Mouse (Mus musculus) limb, embryonic 13.5 days (tissue): Measurements from ENCODE around the gene F5. TPM values are rescaled to one million over a fixed set of nuclear protein-coding genes. Genes with fewer than 3 reads are reported as not detected.
"Not testable (repeated sequence)": the region's sequence is repeated elsewhere in the genome, so short reads cannot be mapped to it uniquely, and the experiment has no call there.

Experiments
- ATAC-seq: fragments of 200-750 bp; cut with Nextera tagmentation; 2 replicates; pipeline ENCODE4 v1.8.0; 2017; ENCODE audit warnings: low read depth, moderate number of reproducible peaks, moderate TSS enrichment; ENCODE audit not compliant: low FRiP score
- H3K27ac ChIP-seq: fragments of 300-500 bp; sonication (generic); 2 replicates; pipeline ENCODE4 v1.5.1; 2015; ENCODE audit warnings: inconsistent platforms, mild to moderate bottlenecking, moderate library complexity
- H3K27me3 ChIP-seq: fragments of 300-500 bp; sonication (generic); 2 replicates; pipeline ENCODE4 v1.6.1; 2015; ENCODE audit warnings: mild to moderate bottlenecking, inconsistent platforms
- H3K36me3 ChIP-seq: fragments of 300-500 bp; sonication (generic); 2 replicates; pipeline ENCODE4 v1.6.1; 2015; ENCODE audit warnings: inconsistent platforms, mild to moderate bottlenecking, moderate library complexity
- H3K4me1 ChIP-seq: fragments of 300-500 bp; sonication (generic); 2 replicates; pipeline ENCODE4 v1.6.1; 2015; ENCODE audit warnings: inconsistent platforms
- H3K4me2 ChIP-seq: fragments of 300-500 bp; sonication (generic); replicated peaks from 2 replicates; pipeline ENCODE4 v1.6.1; 2015; ENCODE audit warnings: inconsistent platforms, mild to moderate bottlenecking, moderate library complexity
- H3K4me3 ChIP-seq: fragments of 300-500 bp; sonication (generic); 2 replicates; pipeline ENCODE4 v1.5.1; 2015; ENCODE audit warnings: moderate library complexity, mild to moderate bottlenecking, inconsistent platforms
- H3K9ac ChIP-seq: fragments of 300-500 bp; sonication (generic); 2 replicates; pipeline ENCODE4 v1.6.1; 2015; ENCODE audit warnings: mild to moderate bottlenecking, inconsistent platforms
- H3K9me3 ChIP-seq: fragments of 300-500 bp; sonication (generic); 2 replicates; pipeline ENCODE4 v1.6.1; 2016; ENCODE audit warnings: inconsistent platforms
- WGBS: fragments of 180-500 bp; shearing (Covaris S2); methylation state at CpG from one replicate; pipeline ENCODE4 v1.1.7; 2015; 5-methylcytosine and 5-hydroxymethylcytosine counted together
- polyA plus RNA-seq: library from polyadenylated mRNA; unstranded; fragments of >200 nt; fragmentation: Nextera tagmentation; extraction: Ambion mirVana; gene quantifications from 2 replicates; pipeline ENCODE4 v1.2.1, GENCODE M21; 2015

Gene F5
- polyA plus RNA-seq, 1 experiment from 2014 or later = 0.09 TPM

DNA sequence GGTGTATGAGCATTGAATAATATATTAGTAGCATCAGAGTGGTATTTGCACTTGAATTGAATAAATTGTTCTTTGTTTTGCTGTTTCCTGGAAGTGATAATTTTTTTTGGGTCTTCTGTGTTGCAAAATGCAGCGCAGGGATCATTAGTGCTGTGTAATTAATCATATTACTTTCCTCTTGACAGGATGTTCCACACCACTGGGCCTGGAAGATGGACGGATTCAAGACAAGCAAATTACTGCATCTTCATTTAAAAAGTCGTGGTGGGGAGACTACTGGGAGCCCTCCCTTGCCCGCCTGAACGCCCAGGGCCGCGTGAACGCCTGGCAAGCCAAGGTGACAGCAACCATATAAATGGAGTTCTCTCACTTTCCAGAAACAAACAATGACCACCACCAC lies 62.6 kb downstream of the F5 start:
- Histone ChIP-seq H3K9ac (no peak overlapping the region), H3K4me2 (no peak overlapping the region), H3K9me3 (no peaks in the 10 kb centered on the region), H3K4me1 (0 out of 2 replicates have a peak, but pooled peaks cover 3% of the 10 kb centered on the region), H3K36me3 (no peaks in the 10 kb centered on the region), H3K27me3 (0 out of 2 replicates have a peak, but pooled peaks cover 3% of the 10 kb centered on the region), H3K27ac (no peak overlapping the region), H3K4me3 (no peak overlapping the region)
- no peak for ATAC-seq
- 51% methylated on average over 8 of the region's 8 CpGs for WGBS

- ATAC-seq = no peak
- no peak overlapping the region for H3K9ac ChIP-seq
- 55% methylated on average over 3 of the region's 3 CpGs for WGBS
- H3K9me3 ChIP-seq = no peaks in the 10 kb centered on the region
- no peaks in the 10 kb centered on the region for H3K36me3 ChIP-seq
- H3K27ac ChIP-seq = no peak overlapping the region
- 0 out of 2 replicates have a peak, but pooled peaks cover 3% of the 10 kb centered on the region for H3K27me3 ChIP-seq
- H3K4me2 ChIP-seq = no peak overlapping the region
- 0 out of 2 replicates have a peak, but pooled peaks cover 3% of the 10 kb centered on the region for H3K4me1 ChIP-seq
- H3K4me3 ChIP-seq = no peak overlapping the region
Measured at GRCm38 (mm10) chr1:164215097-164215496, 63.5 kb downstream of the F5 start.

- no peak overlapping the region for H3K27ac ChIP-seq
- 0 out of 2 replicates have a peak, but pooled peaks cover 3% of the 10 kb centered on the region for H3K27me3 ChIP-seq
- H3K4me1 ChIP-seq = 0 out of 2 replicates have a peak, but pooled peaks cover 3% of the 10 kb centered on the region
- no peak overlapping the region for H3K9ac ChIP-seq
- no peak overlapping the region for H3K4me2 ChIP-seq
- 79% methylated on average over 6 of the region's 6 CpGs for WGBS
- no peaks in the 10 kb centered on the region for H3K36me3 ChIP-seq
- no peaks in the 10 kb centered on the region for H3K9me3 ChIP-seq
- no peak for ATAC-seq
- no peak overlapping the region for H3K4me3 ChIP-seq
Measured at GRCm38 (mm10) chr1:164215540-164215939, 63.9 kb downstream of the F5 start.

DNA sequence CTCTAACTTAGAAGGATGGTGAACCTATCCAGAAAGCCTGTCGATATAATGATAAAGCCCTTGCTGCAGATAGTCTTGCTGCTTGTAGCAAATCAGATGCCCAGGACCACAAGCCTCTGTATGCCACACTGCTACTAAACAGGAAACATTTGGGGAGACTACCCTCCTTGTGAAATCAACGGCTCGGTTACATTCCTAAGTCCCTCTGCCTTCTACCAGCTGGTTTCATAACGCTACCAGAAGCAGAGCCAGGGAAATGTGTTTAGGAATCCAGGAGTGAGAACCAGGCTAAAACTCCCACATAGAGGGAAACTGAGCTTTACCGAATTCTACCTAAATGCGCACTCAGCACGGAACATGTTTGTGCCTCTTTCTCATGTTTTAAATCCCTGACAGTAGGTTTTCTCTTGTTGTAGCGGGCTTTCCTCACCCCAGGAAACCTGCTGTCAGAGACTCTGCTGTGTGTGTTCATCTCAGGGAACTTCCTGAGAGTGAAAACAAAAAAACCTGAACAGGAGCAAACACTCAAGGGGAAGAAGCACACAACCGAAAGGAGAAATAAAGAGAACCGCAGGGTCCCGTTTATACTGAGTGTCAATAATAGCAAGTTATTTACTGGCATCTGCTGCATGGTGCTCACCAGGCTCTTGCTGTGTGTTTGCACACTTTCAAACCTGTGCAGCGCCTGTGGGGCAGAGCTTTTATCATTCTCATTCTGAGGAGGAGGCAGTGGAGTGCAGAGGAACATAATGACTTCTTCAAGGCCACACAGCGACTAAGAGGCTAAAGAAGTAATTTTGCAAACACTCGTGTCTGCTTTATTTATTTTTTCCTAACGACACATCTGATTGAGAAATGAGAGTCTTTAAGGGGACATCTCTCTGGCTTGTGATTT lies 66.4 kb downstream of the F5 start:
- Histone ChIP-seq H3K4me1 (0 out of 2 replicates have a peak, but pooled peaks cover 3% of the 10 kb centered on the region), H3K4me3 (no peak overlapping the region), H3K27me3 (peaks cover 7% of the 10 kb centered on the region; the same call in 1 of the 2 replicates), H3K9me3 (no peaks in the 10 kb centered on the region), H3K4me2 (peak overlapping the region; percentile 9; the same call in 1 of the 2 replicates), H3K9ac (no peak overlapping the region), H3K27ac (no peak overlapping the region), H3K36me3 (no peaks in the 10 kb centered on the region)
- WGBS = 40% methylated on average over 15 of the region's 15 CpGs
- ATAC-seq = no peak

DNA sequence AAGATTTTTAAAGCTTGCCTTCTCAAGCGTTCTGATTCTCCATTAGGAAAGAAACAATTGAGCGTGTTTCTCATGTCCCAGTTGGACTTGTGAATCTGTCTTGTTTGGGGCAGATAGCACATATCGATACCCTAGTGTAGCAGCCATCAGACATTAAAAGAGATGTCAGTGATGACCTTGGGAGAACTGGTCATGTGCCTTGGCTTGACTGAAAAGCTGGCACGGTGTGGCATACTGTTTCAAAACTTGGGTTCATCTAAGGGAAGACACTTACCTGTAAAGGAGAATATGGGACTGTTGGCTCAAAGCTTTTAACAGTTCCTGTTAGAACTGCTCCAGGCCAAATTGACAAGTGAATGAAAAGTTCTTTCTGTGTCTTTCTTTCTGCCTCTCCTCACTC lies 68.6 kb downstream of the F5 start:
- H3K4me1 ChIP-seq = 0 out of 2 replicates have a peak, but pooled peaks cover 3% of the 10 kb centered on the region
- H3K36me3 ChIP-seq = no peaks in the 10 kb centered on the region
- no peak overlapping the region for H3K9ac ChIP-seq
- no peak overlapping the region for H3K4me3 ChIP-seq
- no peaks in the 10 kb centered on the region for H3K9me3 ChIP-seq
- H3K27ac ChIP-seq = no peak overlapping the region
- WGBS = 86% methylated on average over 4 of the region's 4 CpGs
- no peak for ATAC-seq
- peaks cover 10% of the 10 kb centered on the region; the same call in 1 of the 2 replicates for H3K27me3 ChIP-seq
- H3K4me2 ChIP-seq = no peak overlapping the region

DNA sequence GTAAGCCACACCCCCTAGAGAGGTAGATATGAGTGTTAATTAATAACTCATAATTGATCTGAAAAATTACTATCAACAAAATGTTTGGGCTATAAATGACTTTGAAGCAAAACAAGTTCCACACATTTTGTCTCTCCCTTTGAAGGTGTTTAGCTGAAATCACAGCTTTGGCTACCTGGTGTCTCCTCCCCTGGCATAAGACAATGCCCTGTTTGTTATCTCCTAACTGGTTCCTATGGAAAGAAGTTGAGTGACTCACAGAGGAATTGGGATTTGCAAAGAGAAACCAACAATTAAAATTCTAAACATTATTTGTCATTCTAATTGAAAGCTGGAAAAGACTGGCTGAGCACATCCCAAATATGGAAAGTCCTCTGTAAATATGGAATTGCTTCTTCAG lies 71.5 kb downstream of the F5 start:
- no peak for ATAC-seq
- H3K36me3 ChIP-seq = no peaks in the 10 kb centered on the region

GRCm38 (mm10) chr1:164231937-164232570 lies 80.4 kb downstream of the F5 start:
- not testable (repeated sequence) for H3K27ac ChIP-seq, H3K4me3 ChIP-seq, ATAC-seq, H3K36me3 ChIP-seq, H3K9me3 ChIP-seq, H3K9ac ChIP-seq, H3K27me3 ChIP-seq, H3K4me1 ChIP-seq, H3K4me2 ChIP-seq
- 68% methylated on average over 2 of the region's 4 CpGs for WGBS

More for the DNA sequence above, 71.5 kb downstream of the F5 start:
- Histone ChIP-seq H3K4me1 (0 out of 2 replicates have a peak, but pooled peaks cover under 1% of the 10 kb centered on the region), H3K27ac (no peak overlapping the region), H3K4me2 (no peak overlapping the region), H3K4me3 (no peak overlapping the region), H3K27me3 (peaks cover 7% of the 10 kb centered on the region; the same call in 1 of the 2 replicates), H3K9me3 (no peaks in the 10 kb centered on the region), H3K9ac (no peak overlapping the region)

DNA sequence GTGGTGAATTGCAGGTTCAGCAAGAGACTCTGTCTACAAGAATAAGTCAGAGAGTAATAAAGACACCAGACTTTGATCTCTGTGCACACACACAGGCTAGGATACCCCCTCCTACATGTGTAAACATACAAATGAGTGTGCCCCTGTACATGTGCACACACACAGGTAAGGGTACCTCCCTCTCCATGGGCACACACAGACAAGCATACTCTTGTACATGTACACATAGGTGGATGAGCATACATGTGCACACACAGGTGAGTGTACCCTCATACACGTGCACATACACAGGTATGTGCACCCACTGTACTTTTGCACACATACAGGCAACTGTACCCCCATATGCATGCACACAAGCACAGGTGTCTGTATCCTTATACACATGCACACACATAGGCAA lies 81.8 kb downstream of the F5 start:
- no peak for ATAC-seq
- WGBS = 91% methylated on average over 1 of the region's 1 CpGs

DNA sequence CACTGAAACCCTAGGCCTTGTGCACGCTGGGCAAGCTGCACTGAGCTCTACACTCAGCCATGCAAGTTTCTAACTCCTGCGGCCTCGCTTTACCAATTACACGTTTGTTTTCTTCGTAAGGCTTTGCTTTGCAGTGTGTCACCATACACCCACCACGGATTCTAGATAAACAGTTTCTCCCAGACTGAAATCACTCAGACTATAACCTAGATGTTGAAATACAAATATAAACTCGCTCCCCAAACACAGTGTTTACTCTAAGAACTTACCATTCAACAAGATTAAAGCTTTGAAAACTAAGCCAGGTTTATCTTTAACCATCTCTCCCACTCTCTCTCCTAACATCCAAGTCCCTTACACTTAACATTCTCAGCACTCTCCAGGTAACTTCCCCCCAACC lies 83.4 kb downstream of the F5 start:
- Histone ChIP-seq H3K36me3 (no peaks in the 10 kb centered on the region), H3K4me2 (no peak overlapping the region), H3K4me3 (no peak overlapping the region), H3K9ac (no peak overlapping the region), H3K27me3 (no peaks in the 10 kb centered on the region), H3K4me1 (no peaks in the 10 kb centered on the region), H3K27ac (no peak overlapping the region), H3K9me3 (no peaks in the 10 kb centered on the region)
- no peak for ATAC-seq
- WGBS = 58% methylated on average over 7 of the region's 7 CpGs

More for the DNA sequence above, 81.8 kb downstream of the F5 start:
- no peak overlapping the region for H3K4me3 ChIP-seq
- H3K27me3 ChIP-seq = no peaks in the 10 kb centered on the region
- no peaks in the 10 kb centered on the region for H3K9me3 ChIP-seq
- no peaks in the 10 kb centered on the region for H3K4me1 ChIP-seq
- H3K9ac ChIP-seq = no peak overlapping the region
- H3K27ac ChIP-seq = no peak overlapping the region
- H3K4me2 ChIP-seq = no peak overlapping the region
- no peaks in the 10 kb centered on the region for H3K36me3 ChIP-seq

DNA sequence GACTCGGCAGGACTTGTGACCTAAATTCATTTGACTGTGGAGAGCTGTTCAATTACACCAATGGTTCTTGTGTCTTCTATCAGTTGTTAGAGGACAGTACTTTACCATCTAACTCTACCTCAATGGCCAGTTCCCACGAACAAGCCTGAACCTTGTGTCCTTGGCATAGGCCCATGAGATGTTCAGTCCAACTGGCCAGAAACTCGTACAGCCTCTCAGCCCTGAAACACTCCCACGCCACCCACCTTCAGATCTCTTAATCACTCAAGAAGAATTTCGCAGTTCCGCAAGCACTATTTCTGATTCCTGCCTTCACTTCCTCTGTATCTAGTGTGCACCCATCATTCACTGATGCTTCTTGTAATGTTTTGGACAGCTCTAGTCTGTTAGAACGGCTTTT lies 84.4 kb downstream of the F5 start:
- Histone ChIP-seq H3K4me2 (no peak overlapping the region), H3K9me3 (no peaks in the 10 kb centered on the region), H3K9ac (no peak overlapping the region), H3K27me3 (no peaks in the 10 kb centered on the region), H3K4me3 (no peak overlapping the region), H3K4me1 (no peaks in the 10 kb centered on the region), H3K27ac (no peak overlapping the region), H3K36me3 (no peaks in the 10 kb centered on the region)
- WGBS = 70% methylated on average over 7 of the region's 7 CpGs
- ATAC-seq = no peak

GRCm38 (mm10) chr1:164241494-164241893 lies 89.9 kb downstream of the F5 start:
- H3K9me3 ChIP-seq = no peaks in the 10 kb centered on the region
- no peak overlapping the region for H3K4me2 ChIP-seq
- H3K9ac ChIP-seq = no peak overlapping the region
- no peaks in the 10 kb centered on the region for H3K36me3 ChIP-seq
- H3K4me3 ChIP-seq = no peak overlapping the region
- H3K27ac ChIP-seq = no peak overlapping the region
- WGBS = 78% methylated on average over 2 of the region's 2 CpGs
- H3K4me1 ChIP-seq = no peaks in the 10 kb centered on the region
- ATAC-seq = no peak
- no peaks in the 10 kb centered on the region for H3K27me3 ChIP-seq

DNA sequence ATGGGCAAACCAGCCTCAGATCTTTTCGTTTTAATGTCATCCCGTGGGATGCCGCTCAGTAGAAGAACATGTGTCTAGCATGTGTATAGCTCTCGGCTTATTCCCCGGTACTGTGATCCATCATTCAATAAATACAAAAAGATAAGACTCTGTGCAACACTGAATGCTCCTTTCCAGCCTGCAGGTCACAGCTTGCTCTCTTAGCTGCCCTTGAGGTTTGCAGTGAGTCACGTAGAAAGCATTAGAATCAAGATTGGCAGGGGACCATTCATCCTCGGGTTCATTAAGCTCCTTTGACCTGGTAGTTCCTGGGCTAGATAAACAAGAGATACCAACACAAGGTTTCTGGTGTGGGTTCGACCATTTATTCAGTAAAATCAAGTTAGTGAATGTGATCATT lies 91.2 kb downstream of the F5 start:
- H3K9ac ChIP-seq = no peak overlapping the region
- no peaks in the 10 kb centered on the region for H3K9me3 ChIP-seq
- H3K36me3 ChIP-seq = no peaks in the 10 kb centered on the region
- 68% methylated on average over 8 of the region's 8 CpGs for WGBS
- no peaks in the 10 kb centered on the region for H3K27me3 ChIP-seq
- H3K4me1 ChIP-seq = peaks cover 2% of the 10 kb centered on the region
- no peak for ATAC-seq
- H3K27ac ChIP-seq = no peak overlapping the region
- H3K4me2 ChIP-seq = no peak overlapping the region
- no peak overlapping the region for H3K4me3 ChIP-seq
